Mouse (Mus musculus) cerebellum, postnatal 25 days (tissue): ENCODE data around the gene Oxnad1.
"Not testable (repeated sequence)": the region's sequence is repeated elsewhere in the genome, so short reads cannot be mapped to it uniquely, and the experiment has no call there.

Experiments
- DNase-seq, 2 experiments: peaks; one replicate each; pipeline ENCODE4 v3.0.0; 2021; ENCODE audit warnings: mixed read lengths in 2 of 2

Gene Oxnad1

DNA sequence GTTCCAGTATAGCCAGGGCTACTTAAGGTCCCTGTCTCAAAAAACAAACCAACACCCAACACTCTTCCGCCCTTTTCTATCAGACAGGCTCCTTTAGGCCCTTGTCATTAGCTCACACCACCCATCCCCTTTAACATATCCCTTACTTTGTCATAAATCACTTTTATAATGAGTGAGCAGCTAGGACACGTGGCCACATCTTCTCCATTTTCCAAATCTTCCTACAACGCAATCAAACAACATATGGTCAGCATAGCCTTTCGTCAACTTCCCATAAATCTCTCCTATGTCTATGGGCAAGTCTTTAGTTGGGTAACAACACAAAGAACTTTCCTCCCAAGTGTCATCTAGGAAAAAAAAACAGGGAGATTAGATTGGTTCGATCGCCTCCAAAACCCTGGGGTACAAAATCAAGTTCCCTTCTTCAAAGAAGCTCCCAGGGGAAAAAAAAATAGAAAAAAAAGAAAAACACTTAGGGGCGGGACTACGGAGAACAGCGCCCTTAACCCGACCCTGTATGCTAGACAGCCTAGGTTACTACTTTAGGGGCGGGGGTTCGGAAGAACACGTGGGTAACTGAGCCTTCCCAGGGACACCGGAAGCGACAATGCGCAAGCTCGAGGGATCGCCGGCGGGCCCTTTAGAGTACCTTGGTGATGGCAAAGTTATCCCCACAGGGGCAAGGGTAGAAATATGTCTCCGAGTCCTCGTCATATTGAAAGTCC, at the start of gene Oxnad1:
Gene Oxnad1, plus strand, starts transcription at position 614 of the 725 bp plus-strand sequence.
- no peak for DNase-seq

DNA sequence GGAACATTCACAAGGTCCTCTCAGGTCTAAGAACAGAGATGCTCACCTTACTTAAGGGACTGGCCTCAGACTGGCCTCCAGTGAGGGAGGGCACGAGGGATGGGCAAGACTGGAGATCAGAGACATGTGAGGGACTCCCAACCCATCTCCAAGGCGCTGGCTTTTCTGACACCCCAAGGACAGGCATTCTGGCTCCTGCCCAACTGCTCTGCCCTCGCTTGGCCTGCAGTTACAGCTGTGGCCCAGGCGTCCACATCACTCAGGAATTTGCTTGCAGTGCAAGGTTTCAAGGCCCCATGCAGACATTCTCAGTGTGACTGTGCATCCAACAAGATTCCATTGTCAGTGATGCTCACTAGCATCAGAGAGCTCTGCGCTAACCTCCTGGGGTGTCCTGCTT, 48.7 kb upstream of the Oxnad1 start:
- peak in 1 of 2 experiments; percentile 29 for DNase-seq

DNA sequence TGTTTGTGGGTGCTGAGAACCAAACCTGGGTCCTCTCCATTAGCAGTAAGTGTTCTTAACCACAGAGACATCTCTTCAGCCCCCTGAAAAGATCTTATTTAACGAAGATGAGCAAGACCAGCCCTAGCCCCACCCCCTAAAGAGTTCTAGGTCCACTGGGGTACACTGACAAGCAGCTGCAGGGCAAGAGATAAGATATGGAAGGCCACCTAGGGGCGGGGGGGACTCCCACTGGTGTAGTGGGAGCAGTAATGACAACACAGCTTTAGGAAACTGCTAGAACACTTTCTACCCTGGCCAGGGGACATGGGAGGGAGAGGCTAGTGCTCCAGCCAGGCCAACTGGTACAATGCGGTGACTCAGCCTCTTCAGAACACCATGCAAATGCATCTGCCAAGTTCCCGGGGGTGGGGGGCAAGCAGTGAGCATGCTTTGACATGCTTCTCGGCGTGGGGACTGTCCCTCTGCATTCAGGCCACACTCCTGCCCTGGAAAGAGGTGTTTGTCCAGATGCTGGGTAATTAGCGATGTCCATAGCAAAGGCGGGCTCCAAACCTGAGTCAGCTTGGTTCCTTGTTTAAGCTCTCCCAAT, 47.4 kb upstream of the Oxnad1 start:
- peak; percentile 30 to 58 for DNase-seq

DNA sequence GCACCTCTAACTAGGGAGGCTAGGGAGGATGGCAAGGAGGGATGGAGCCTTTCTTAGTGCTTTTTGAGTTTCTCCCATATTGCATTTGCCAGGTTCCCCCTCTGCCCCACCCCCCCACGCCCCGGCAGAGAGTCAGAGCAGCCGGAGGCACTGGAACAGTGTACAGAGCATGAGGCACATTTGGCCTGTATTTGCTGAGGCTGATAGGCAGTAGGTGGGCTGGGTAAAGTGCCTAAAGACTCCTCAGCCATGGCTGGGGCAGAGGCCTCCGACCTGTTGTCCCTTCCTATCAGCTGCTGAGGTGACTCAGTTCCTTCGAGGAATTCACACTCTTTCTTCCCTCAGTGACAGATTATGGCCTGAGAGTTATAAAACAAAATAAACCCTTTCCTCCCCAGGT, 43.1 kb upstream of the Oxnad1 start:
- DNase-seq: no peak

DNA sequence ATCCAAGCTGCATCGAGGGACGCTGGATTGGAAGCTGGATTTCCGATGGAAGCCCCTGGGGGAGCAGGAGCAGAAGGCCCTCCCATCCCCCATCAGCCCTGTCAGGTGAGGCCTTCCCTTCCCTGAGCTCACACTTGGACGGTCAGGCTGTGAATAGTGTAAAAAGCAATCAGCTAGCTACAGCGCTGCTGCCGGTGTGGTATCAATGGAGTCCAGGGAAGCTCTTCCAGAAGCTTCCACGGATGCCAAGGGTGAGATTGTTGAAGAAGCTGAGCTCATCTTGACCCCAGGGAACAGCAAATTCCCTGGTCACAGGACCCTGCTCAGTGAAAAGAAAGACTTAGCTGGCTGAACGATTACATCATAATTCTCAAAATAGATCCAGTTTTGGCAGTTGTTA, 38.8 kb upstream of the Oxnad1 start:
- no peak for DNase-seq

DNA sequence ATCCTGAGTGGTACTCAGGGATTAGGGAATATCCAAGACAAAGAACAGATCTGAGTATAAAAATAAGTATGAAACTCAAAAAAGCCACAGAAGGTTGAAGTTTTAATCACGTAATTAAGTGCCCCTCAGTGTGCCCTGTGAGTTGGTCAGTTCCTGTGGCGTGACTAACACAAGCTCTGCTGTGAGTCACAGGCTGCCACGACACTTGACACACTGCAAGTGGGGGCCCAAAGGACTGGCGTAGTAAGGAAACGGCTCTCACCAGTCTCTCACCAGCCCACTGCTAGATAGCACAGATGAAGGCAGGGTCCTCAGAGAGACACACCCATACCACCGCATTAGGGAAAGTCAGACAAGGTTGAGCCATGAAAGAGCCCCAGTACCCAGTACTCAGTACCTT, 35.0 kb upstream of the Oxnad1 start:
- no peak for DNase-seq

DNA sequence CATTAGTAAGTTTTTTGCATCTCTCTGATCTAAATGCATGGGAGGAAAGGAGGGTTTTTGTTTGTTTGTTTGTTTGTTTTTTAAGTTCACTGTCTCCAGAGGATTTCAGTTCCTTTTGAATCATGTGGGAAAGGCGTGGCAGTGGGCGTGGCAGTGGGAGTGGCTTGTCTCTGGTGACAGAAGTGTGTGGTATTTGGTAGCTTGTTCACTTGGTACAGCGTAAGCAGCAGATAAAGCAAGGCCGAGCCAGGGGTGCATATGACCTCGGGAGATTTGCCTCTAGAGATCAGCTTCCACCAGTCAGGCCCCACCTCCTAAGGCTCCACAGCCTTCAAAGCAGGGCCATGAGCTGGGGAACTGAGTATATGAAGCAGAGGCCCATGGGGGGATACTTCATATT, 31.3 kb upstream of the Oxnad1 start:
- DNase-seq: no peak

DNA sequence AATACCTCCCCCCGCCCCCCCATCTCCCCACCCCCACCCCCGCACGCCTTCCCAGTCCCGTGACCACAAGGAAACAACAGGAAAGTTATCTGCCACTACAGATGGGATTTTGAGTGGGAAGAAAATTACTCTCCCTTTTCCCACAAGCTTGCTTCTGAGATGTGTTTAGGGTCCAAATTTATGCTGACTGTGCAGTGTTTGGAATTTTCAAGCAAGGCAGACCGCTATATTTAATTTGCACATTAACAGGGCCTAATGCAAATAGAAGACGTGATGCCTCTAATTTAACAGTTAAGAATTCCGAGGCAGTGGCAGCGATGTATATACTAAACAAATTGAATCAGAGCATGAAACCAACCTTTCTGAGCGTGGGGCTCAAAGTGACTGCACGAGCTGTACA, 30.4 kb upstream of the Oxnad1 start:
- DNase-seq: no peak

DNA sequence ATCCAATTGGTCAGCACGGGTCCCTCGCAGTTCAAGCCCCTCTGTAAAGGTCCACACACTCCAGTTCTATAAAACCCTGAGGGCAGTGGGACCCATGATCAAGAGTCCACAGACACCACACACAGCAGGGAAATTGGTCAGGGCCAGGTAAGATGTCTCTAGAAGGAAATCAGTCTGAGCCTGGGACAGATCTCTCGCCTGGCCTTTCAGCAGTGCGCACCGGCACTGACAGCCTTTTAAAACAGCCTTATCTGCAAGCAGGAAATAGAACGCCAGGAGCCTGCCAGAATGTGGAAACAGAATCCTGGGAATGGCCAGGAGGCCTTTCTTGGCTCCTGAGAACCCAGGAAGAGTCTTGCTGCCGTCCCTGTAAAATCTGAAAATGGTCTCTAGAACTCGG, 29.4 kb upstream of the Oxnad1 start:
- no peak for DNase-seq

DNA sequence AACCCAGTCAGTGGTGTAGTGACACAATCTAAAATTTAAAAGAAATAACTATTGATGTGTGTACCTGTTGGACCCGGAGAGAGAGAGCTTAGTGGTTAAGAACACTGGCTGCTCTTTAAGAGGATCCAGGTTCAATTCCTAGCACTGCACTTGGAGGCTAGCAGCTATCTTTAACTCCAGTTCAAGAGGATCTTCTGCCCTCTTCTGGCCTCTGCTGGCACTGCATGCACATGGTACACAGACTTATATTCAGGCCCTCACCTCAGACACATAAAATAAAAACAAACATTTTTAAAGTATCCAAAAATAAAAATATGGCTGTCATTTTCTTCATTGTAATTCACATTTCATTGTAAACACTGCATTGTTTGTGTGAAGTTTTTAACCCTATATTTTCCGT, 28.5 kb upstream of the Oxnad1 start:
- peak; percentile 45 to 65 for DNase-seq

DNA sequence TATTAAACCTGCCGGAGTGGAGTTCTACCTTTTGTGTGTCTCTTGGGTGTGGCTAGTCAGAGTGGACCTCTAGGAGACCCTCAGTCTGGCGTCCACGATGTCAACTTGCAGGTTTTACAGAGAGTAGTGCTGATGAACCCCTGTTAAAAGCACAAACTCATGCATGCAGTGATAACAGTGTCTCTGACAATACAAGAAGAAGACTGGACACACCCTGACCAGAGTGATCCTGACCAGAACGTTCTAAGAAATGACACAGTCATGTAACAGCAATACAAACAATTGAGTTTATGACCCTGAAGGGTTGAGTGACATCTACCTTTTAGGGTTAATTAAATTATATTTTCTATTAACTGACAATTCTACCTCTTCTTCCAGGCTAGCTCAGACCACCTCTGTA, 27.5 kb upstream of the Oxnad1 start:
- no peak for DNase-seq

DNA sequence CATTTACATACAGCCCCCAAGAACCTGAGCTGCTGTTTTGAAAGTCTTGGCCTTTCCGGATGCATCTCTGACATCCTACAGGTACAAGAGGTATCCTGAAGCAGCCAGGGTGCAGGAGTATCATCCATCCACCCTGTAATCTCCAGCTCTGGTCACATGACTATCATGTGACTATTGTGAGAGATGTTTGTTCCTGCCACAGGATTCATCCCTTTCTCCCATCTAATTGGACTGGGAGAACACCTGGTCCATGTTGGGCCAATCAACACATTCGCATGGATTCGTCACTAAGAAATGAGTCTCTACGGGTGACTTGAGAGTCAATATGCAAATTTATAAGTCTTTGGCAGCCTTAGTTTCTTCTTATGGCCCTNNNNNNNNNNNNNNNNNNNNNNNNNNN, 23.8 kb upstream of the Oxnad1 start:
- DNase-seq: no peak

DNA sequence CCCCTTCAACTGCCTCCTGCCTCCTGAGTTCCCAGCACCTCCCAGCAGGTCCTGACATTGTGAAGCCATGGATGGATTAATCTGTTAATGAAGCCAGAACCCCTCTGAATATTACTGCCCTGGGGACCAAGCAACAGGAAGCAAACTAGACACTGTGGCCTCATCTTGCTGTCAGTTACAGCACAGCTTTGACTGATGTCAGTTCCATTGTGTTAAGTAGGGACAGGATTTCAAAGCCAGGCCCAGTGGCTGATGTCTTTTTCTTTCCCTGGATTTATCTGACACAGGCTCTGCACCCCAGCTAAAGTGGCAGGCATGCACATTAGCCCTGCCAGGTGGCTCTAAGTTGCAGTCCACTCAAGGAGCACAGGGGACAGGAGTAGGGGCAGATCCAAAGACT, 12.4 kb upstream of the Oxnad1 start:
- DNase-seq: no peak

DNA sequence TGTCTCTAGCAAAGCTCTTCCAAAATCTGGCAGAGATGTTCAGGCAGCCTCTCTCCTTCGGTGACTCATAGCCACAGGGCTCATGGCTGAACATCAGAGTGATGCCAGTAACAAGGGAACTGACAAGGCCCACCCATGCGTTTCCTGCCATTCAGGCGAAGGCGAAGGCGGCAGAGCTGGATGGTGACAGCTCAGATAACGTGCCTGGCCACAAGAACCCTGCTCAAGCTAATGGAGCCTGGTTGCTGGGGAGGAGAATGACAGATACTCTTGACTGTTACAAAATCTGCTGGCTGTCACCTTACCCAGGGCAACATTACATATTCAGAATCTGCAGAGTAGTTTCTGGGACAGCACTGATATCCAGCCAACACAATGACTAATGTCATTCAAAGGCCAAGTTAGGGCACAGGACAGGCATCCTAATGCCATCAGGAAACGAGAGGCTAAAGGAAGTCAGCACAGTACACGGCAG, 11.9 kb upstream of the Oxnad1 start:
- DNase-seq: peak; percentile 47 to 49

DNA sequence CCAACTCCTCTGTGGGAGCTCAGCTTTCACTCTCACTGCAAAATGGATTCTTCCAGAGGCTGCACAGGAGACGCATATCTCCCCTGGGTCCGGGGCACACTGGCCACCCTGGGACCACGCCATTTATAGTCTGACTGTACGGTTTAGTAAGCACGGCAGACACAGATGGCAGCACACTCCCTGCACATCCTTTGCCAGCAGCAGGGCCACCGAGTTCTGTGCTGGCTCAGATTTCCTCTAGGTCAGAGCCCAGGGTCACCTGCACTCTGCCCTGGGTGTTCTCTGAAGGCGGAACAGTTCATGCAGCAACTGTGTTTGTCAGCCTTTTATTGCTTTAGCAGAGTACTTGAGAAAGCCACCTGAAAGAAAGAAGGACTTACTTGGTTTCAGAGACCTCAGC, 11.3 kb upstream of the Oxnad1 start:
- DNase-seq: peak; percentile 44 to 50

DNA sequence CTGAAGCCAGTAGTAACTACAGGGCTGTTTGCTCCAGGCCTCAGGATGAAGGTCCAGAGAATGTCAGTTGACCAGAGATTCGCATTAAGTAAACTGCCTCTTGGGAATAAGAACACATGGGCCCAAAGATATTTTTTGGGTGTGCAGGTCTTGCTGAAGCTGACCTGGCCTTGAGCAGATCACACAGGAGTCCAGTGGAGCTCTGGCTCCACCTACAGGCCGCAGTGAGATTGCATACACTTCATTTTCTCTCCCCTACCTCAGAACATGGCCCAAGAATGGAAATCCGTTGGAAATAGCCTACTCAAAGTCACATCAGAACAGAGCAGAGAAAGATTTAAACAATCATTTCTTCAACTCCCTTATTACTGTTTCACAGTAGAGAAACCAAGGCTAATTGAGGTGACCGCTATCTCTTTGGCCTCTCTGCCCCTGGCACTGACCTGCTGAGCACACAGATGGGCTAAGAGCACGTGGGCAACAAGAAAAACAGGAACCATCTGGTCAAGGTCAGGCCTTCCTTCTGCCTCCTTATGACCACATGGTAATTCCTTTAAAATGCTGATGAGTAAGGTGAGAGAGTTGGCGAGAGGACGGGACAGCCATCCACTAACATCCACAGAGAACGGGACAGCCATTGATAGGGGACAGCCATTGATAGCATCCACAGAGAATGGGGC, 8.1 kb upstream of the Oxnad1 start:
- peak; percentile 90 to 92 for DNase-seq

DNA sequence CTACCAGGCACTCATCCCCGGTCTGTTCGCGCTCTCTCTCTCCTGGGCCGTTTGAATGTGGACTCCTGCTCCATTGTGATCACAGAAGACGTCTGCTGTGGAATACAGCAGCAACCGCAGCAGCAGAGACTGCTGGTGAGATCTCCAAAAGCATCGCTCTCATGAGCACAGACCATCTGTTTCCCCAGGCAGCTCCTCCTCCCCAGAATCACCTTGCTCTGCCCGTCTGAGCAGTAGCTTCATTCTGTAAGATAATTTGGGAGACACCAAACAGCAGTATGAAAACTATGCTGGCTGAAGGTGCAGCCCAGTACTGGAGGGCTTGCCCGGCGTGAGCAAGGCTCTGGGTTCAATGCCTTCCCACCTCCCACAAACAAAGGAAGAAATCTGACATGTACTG, 4.1 kb upstream of the Oxnad1 start:
- no peak for DNase-seq

DNA sequence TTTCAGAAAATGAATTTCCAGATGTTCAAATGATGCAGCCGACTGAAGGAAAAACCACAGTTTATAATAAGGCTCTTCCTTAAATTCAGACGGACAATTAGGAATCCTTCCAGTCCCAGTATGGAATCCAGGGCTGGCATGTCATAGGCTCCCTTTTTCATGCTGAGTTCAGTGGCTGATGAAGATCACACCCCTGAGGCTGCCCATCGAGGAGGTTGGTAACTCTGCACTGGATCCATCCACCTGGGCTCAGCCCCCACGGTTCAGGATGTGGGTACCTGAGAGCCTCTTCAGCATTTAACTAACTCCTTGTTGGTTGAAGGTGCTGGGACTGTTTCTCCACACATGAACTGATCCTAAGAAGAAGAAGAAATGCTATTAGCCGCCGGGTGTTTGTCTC, 2.3 kb upstream of the Oxnad1 start:
- DNase-seq: no peak

DNA sequence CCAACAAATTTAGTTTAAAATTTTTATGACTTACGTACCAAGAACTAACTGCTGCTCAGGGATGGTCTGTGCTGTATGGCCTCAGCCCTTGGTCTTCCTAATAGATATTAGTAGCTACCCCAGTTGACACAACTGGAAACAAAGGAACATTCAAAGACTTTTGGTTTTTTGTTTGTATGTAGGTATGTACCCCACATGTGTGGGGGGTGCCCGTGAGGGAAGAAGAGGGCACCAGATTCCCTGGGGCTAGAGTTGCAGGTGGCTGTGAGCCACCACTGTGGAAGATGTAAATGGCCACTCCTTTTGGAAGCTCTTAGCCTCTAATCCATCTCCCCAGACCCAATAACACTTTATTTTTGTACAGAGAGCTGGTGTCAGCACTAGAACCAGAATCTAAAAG, 1.7 kb upstream of the Oxnad1 start:
- DNase-seq: no peak

DNA sequence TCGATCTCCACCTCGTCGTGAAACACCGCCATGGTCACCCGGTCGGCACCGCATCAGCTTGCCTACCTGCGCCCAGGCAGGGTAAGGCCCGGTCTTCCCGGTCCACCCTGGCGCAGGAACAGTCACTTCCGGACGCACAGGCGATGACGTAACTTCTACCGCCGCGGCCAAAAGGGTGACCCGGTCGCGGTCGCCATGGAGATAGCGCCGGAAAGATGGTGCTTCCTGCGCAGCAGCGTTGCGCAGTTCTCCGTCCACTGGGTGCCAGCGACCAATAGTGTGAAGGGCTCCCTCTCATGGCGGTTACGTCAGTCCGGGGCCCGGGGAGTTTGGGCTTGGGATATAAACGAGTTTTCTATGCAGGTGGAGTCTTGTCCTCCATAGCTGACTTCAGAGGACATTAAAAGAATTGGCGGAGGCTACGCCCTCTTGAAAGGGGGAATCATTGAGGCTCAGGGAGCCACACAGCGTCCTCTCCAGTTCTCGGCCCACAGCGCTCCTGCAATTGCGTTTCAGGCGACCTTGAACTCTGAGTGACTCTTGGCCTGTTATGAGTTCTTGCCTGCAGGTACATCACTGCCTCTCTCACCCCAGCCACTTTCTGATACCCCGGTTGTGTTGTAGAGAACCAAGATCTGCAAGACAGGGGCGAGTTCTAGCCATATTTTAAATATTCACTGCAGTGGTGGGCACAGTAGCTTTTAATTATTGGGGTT, 470 bp downstream of the Oxnad1 start, which contains the start of gene Dph3:
Gene Dph3, minus strand, starts transcription at position 244 of the 716 bp plus-strand sequence.
- DNase-seq: peak; percentile 99 to 100

DNA sequence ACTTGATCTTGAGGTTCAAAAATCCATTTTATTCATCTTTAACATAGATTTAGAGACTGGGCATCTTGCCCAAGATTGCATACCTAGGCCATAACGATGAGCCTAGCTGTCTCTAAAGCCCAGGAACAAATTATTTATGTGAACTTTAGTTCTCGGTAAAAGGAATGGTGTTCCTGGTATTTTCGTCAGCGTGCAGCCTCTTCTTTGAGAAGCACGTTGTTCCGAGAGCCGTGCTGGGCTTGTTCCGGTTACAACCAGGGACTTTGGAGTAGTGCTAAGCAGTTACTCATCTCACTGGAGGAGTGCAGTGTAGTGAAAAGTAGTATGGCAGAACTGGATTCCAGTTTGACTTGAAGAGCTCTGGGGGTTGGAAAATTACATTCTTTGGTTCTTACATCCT, 1.1 kb downstream of the Oxnad1 start:
- no peak for DNase-seq

DNA sequence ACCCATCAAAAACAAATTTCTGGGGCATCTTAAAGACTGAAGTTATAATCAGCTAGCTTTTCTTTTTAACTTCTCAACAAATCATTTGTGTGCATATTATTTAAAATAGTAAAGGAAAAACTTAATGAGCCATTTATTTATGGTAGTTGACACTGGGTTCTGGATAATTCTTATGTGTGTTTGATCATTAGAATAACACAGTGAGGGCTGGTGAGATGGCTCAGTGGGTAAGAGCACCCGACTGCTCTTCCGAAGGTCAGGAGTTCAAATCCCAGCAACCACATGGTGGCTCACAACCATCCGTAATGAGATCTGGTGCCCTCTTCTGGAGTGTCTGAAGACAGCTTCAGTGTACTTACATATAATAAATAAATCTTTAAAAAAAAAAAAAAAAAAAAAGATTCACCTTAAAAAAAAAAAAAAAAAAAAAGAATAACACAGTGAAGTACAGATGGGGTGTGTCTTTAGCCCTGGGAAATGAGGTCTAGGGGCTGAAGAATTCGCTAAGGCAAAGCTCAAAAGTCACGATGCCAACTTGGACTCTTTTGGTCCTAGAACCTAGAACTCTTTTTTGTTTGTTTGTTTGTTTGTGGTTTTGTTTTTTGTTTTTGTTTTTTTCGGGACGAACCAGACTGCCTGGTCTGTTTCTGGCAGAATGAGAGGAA, 2.5 kb downstream of the Oxnad1 start:
- DNase-seq: not testable (repeated sequence)

DNA sequence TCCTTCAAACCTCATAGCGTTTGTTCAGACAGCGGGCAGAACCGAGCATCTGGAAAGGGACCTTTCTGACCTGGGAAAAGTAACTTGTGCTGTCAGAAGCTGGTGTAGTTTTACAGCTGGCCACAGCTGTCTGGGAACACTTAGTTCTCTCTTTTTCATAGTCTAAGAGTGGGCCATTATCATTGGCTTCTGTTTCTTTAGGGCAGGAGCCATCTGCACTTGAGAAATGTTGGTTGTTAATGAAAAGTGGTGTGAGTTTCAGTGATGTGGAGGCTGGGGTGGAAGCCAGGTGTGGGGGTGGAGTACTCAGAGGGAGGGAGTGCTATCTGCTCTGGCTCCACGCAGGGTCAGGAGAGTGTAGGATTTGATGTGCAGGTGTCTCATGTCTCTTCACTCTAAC, 6.0 kb downstream of the Oxnad1 start:
- DNase-seq: no peak
